Mouse (Mus musculus) brain, embryonic 14.5 days (tissue): ENCODE results near the gene Chd2.

Experiments
- CTCF ChIP-seq: fragments of 200-500 bp; IDR thresholded peaks from 2 replicates; pipeline ENCODE4 v1.5.1; 2012; ENCODE audit warnings: inconsistent platforms, mild to moderate bottlenecking, moderate library complexity, borderline replicate concordance; ENCODE audit not compliant: insufficient read depth, insufficient read length; ENCODE audit errors: extremely low read depth
- POLR2A ChIP-seq: fragments of 200-500 bp; IDR thresholded peaks from 2 replicates; pipeline ENCODE4 v1.6.1; 2012; ENCODE audit warnings: mild to moderate bottlenecking, inconsistent platforms, borderline replicate concordance; ENCODE audit not compliant: poor library complexity, insufficient read depth, insufficient read length, severe bottlenecking; ENCODE audit errors: extremely low read depth

- no peak for TF ChIP-seq CTCF
- TF ChIP-seq POLR2A: no peak
These were observed 5.2 kb upstream of the Chd2 start for GRCm38 (mm10) chr7:73546561-73547510.
